Mouse (Mus musculus) intestine, embryonic 16.5 days (tissue): Measurements from ENCODE around the gene Gm45713. TPM values are rescaled to one million over a fixed set of nuclear protein-coding genes. Genes with fewer than 3 reads are reported as not detected.

Experiments
- ATAC-seq: fragments of 200-750 bp; cut with Nextera tagmentation; 2 replicates; pipeline ENCODE4 v1.8.0; 2017; ENCODE audit warnings: moderate TSS enrichment, moderate library complexity
- H3K27ac ChIP-seq: fragments of 300-500 bp; sonication (generic); 2 replicates; pipeline ENCODE4 v1.5.1; 2014; ENCODE audit warnings: mild to moderate bottlenecking, low read length
- H3K27me3 ChIP-seq: fragments of 300-500 bp; sonication (generic); replicated peaks from 2 replicates; pipeline ENCODE4 v1.6.1; 2014; ENCODE audit warnings: low read length, control low read depth, mixed read lengths; ENCODE audit not compliant: control insufficient read depth, insufficient read depth
- H3K36me3 ChIP-seq: fragments of 300-500 bp; sonication (generic); 2 replicates; pipeline ENCODE4 v1.6.1; 2014; ENCODE audit warnings: low read length, control low read depth; ENCODE audit not compliant: control insufficient read depth, insufficient read depth
- H3K4me1 ChIP-seq: fragments of 300-500 bp; sonication (generic); 2 replicates; pipeline ENCODE4 v1.6.1; 2014; ENCODE audit warnings: low read length, control low read depth, mixed read lengths; ENCODE audit not compliant: control insufficient read depth, insufficient read depth
- H3K4me2 ChIP-seq: fragments of 300-500 bp; sonication (generic); 2 replicates; pipeline ENCODE4 v1.6.1; 2014; ENCODE audit warnings: low read depth, low read length, control low read depth
- H3K4me3 ChIP-seq: fragments of 300-500 bp; sonication (generic); 2 replicates; pipeline ENCODE4 v1.5.1; 2014; ENCODE audit warnings: mild to moderate bottlenecking, low read length
- H3K9ac ChIP-seq: fragments of 300-500 bp; sonication (generic); 2 replicates; pipeline ENCODE4 v1.6.1; 2014; ENCODE audit warnings: low read depth, low read length
- H3K9me3 ChIP-seq: fragments of 300-500 bp; sonication (generic); 2 replicates; pipeline ENCODE4 v1.6.1; 2016; ENCODE audit warnings: low read length, control low read depth; ENCODE audit not compliant: control insufficient read depth
- WGBS: fragments of 180-500 bp; shearing (Covaris S2); extraction: QIAGEN DNeasy Blood & Tissue Kit; methylation state at CpG from one replicate; pipeline ENCODE4 v1.1.7; 2014; 5-methylcytosine and 5-hydroxymethylcytosine counted together
- polyA plus RNA-seq: library from polyadenylated mRNA; unstranded; fragments of >200 nt; fragmentation: Nextera tagmentation; extraction: Ambion mirVana; gene quantifications from 2 replicates; pipeline ENCODE4 v1.2.1, GENCODE M21; 2015

The Gm45713 gene
- polyA plus RNA-seq, 1 experiment from 2014 or later: 0.20 TPM

- Histone ChIP-seq H3K4me2 (peak overlapping the region; percentile 64), H3K27me3 (no peaks in the 10 kb centered on the region), H3K4me3 (peak overlapping the region; percentile 93), H3K36me3 (peaks cover 46% of the 10 kb centered on the region), H3K4me1 (peaks cover 36% of the 10 kb centered on the region), H3K9me3 (no peaks in the 10 kb centered on the region), H3K27ac (peak overlapping the region; percentile 86), H3K9ac (peak overlapping the region; percentile 97)
- ATAC-seq: no peak
- WGBS: 13% methylated on average over 12 of the region's 12 CpGs
Observed at GRCm38 (mm10) chr7:45123186-45123570, 12.9 kb downstream of the Gm45713 start.

GRCm38 (mm10) chr7:45122561-45123185, 13.4 kb downstream of the Gm45713 start:
- peak overlapping the region; percentile 93 for H3K4me3 ChIP-seq
- peak overlapping the region; percentile 64 for H3K4me2 ChIP-seq
- WGBS: 78% methylated on average over 15 of the region's 15 CpGs
- H3K9me3 ChIP-seq: no peaks in the 10 kb centered on the region
- H3K27me3 ChIP-seq: no peaks in the 10 kb centered on the region
- no peak for ATAC-seq
- peak overlapping the region; percentile 97 for H3K9ac ChIP-seq
- H3K36me3 ChIP-seq: peaks cover 46% of the 10 kb centered on the region
- peak overlapping the region; percentile 86; the same call in 1 of the 2 replicates for H3K27ac ChIP-seq
- H3K4me1 ChIP-seq: peaks cover 36% of the 10 kb centered on the region

DNA sequence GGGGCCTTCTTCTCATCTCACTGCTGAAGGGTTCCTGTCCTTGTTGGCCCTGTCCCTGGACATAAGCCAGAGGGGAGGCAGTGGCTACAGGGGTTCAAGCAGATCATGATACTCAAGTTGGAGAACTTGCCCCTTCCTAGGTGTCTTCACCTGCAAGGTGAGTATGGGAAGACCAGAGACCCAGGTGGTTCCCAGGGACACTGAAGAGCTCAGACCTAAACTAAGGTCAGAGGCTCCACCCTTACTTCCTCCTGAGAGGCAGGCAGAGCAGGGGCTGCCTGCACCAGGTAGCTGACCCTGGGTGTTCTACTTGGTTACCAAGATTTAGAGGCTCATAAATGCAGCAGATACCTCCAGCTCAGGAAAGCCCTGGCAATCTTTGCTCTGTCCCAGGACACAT, 14.1 kb downstream of the Gm45713 start:
- Histone ChIP-seq H3K9ac (peak overlapping the region; percentile 55), H3K4me3 (peak overlapping the region; percentile 6), H3K36me3 (peaks cover 43% of the 10 kb centered on the region), H3K9me3 (no peaks in the 10 kb centered on the region), H3K4me2 (peak overlapping the region; percentile 64), H3K27ac (peak overlapping the region; percentile 60), H3K4me1 (peaks cover 39% of the 10 kb centered on the region), H3K27me3 (no peaks in the 10 kb centered on the region)
- ATAC-seq: no peak

DNA sequence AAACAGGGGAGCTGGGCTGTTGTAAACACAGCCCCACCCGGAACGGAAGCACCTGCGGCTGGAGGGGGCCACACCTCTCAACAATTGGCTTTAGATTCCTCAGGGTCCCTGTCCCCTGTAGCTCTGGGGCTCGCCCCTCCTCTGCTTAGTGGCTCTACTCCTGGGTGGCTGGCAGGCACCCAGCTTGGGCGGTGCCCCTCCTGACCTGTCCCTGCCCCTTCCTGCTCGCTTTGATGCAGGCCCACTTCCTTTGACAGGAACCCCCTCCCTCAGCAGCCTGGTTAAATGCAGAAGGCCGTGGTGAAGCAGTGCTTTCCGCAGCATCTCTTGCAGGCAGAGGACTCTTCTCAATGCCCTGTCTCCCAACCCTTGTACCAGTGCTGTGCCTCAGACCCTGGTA, 14.6 kb downstream of the Gm45713 start:
- Histone ChIP-seq H3K9ac (peak overlapping the region; percentile 55), H3K4me3 (peak overlapping the region; percentile 6; the same call in 1 of the 2 replicates), H3K4me2 (peak overlapping the region; percentile 64; the same call in 1 of the 2 replicates), H3K36me3 (peaks cover 38% of the 10 kb centered on the region), H3K4me1 (peaks cover 34% of the 10 kb centered on the region), H3K27ac (peak overlapping the region; percentile 60), H3K27me3 (no peaks in the 10 kb centered on the region), H3K9me3 (no peaks in the 10 kb centered on the region)
- ATAC-seq: no peak
- 50% methylated on average over 8 of the region's 8 CpGs for WGBS

- WGBS: 72% methylated on average over 5 of the region's 5 CpGs
- Histone ChIP-seq H3K4me1 (peaks cover 28% of the 10 kb centered on the region), H3K9me3 (no peaks in the 10 kb centered on the region), H3K27me3 (no peaks in the 10 kb centered on the region), H3K27ac (peak overlapping the region; percentile 60), H3K4me3 (no peak overlapping the region), H3K4me2 (no peak overlapping the region), H3K9ac (no peak overlapping the region), H3K36me3 (peaks cover 27% of the 10 kb centered on the region)
- no peak for ATAC-seq
Observed at GRCm38 (mm10) chr7:45119780-45120709, 16.0 kb downstream of the Gm45713 start.

- ATAC-seq: no peak
- peaks cover 26% of the 10 kb centered on the region for H3K36me3 ChIP-seq
- H3K9ac ChIP-seq: no peak overlapping the region
- 82% methylated on average over 6 of the region's 6 CpGs for WGBS
- no peaks in the 10 kb centered on the region for H3K9me3 ChIP-seq
- no peaks in the 10 kb centered on the region for H3K27me3 ChIP-seq
- H3K4me1 ChIP-seq: peaks cover 25% of the 10 kb centered on the region
- H3K4me3 ChIP-seq: no peak overlapping the region
- no peak overlapping the region for H3K4me2 ChIP-seq
- H3K27ac ChIP-seq: no peak overlapping the region
Observed at GRCm38 (mm10) chr7:45118336-45118735, 17.7 kb downstream of the Gm45713 start.

- Histone ChIP-seq H3K27me3 (no peaks in the 10 kb centered on the region), H3K9ac (no peak overlapping the region), H3K9me3 (no peaks in the 10 kb centered on the region), H3K4me2 (no peak overlapping the region), H3K4me3 (no peak overlapping the region), H3K36me3 (peaks cover 22% of the 10 kb centered on the region), H3K4me1 (peaks cover 21% of the 10 kb centered on the region), H3K27ac (0 out of 2 replicates have a peak overlapping the region, but pooled peaks have one; percentile 15)
- 75% methylated on average over 8 of the region's 8 CpGs for WGBS
- no peak for ATAC-seq
Observed at GRCm38 (mm10) chr7:45117566-45117965, 18.5 kb downstream of the Gm45713 start.

DNA sequence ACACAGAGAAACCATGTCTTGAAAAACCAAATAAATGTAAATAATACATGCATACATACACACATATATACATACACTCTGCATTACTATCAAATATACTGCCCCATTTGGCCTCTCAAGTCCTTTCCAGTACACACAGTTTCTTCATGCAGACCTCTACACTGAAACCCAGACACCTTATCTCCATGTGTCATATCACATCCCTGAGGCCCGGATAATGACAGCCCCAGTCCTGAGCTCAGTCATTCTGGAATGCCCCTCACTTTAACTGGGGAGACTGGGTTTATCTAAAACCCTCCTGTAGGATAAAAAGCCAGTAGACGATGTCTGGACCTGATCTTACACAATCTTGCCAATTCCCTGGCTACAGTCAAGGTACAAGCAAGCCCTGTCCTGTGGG, 22.6 kb downstream of the Gm45713 start:
- Histone ChIP-seq H3K4me2 (no peak overlapping the region), H3K4me1 (peaks cover 15% of the 10 kb centered on the region), H3K27ac (peak overlapping the region; percentile 88), H3K27me3 (no peaks in the 10 kb centered on the region), H3K9me3 (no peaks in the 10 kb centered on the region), H3K4me3 (no peak overlapping the region), H3K36me3 (no peaks in the 10 kb centered on the region), H3K9ac (0 out of 2 replicates have a peak overlapping the region, but pooled peaks have one; percentile 33)
- ATAC-seq: peak; percentile 58
- WGBS: 49% methylated on average over 2 of the region's 2 CpGs

GRCm38 (mm10) chr7:45112529-45112928, 23.5 kb downstream of the Gm45713 start:
- H3K27ac ChIP-seq: peak overlapping the region; percentile 43

More at GRCm38 (mm10) chr7:45112529-45112928, 23.5 kb downstream of the Gm45713 start:
- peak; percentile 89 for ATAC-seq
- no peaks in the 10 kb centered on the region for H3K9me3 ChIP-seq
- no peak overlapping the region for H3K4me2 ChIP-seq
- H3K4me1 ChIP-seq: peaks cover 15% of the 10 kb centered on the region
- WGBS: 32% methylated on average over 3 of the region's 3 CpGs
- no peaks in the 10 kb centered on the region for H3K36me3 ChIP-seq
- H3K4me3 ChIP-seq: no peak overlapping the region
- H3K9ac ChIP-seq: no peak overlapping the region
- no peaks in the 10 kb centered on the region for H3K27me3 ChIP-seq
